Mouse (Mus musculus) brain, adult 2 months (tissue): ENCODE data around the gene C7.
A peak's percentile ranks its signal among the peaks of the same experiment; 100 is the strongest.
"Not testable (repeated sequence)": the region's sequence is repeated elsewhere in the genome, so short reads cannot be mapped to it uniquely, and the experiment has no call there.

Experiments
- DNase-seq: peaks from one replicate; pipeline ENCODE4 v3.0.0; 2011; ENCODE audit warnings: low read depth, low spot score

Gene C7

GRCm38 (mm10) chr15:5063635-5064034 lies at the start of gene C7:
C7 (minus strand) TSS chr15:5063740.
- no peak for DNase-seq

GRCm38 (mm10) chr15:5112651-5113050 lies 49.1 kb upstream of the C7 start:
- no peak for DNase-seq

- DNase-seq, result no peak
Observed at GRCm38 (mm10) chr15:5108655-5109040, 45.1 kb upstream of the C7 start.

GRCm38 (mm10) chr15:5107686-5108654 lies 44.4 kb upstream of the C7 start, which contains the start of gene Card6:
Card6 (minus strand) TSS chr15:5108539.
- peak; percentile 29 for DNase-seq

- DNase-seq, result peak; percentile 43
Observed at GRCm38 (mm10) chr15:5106293-5106692, 42.8 kb upstream of the C7 start.

- DNase-seq, result no peak
Observed at GRCm38 (mm10) chr15:5105891-5106290, 42.4 kb upstream of the C7 start.

GRCm38 (mm10) chr15:5102312-5102711 lies 38.8 kb upstream of the C7 start:
- peak; percentile 23 for DNase-seq

- no peak for DNase-seq
Observed at GRCm38 (mm10) chr15:5097376-5097775, 33.8 kb upstream of the C7 start.

- no peak for DNase-seq
Observed at GRCm38 (mm10) chr15:5095534-5096301, 32.2 kb upstream of the C7 start.

- DNase-seq, result no peak
Observed at GRCm38 (mm10) chr15:5090131-5090530, 26.6 kb upstream of the C7 start.

- no peak for DNase-seq
Observed at GRCm38 (mm10) chr15:5088850-5089608, 25.5 kb upstream of the C7 start.

- peak; percentile 60 for DNase-seq
Observed at GRCm38 (mm10) chr15:5086162-5086561, 22.6 kb upstream of the C7 start.

GRCm38 (mm10) chr15:5081235-5081634 lies 17.7 kb upstream of the C7 start:
- DNase-seq, result peak; percentile 42

GRCm38 (mm10) chr15:5068801-5069518 lies 5.4 kb upstream of the C7 start:
- DNase-seq, result peak; percentile 92

- peak; percentile 89 for DNase-seq
Observed at GRCm38 (mm10) chr15:5045560-5046284, 17.8 kb downstream of the C7 start.

GRCm38 (mm10) chr15:5029256-5029655 lies 34.3 kb downstream of the C7 start:
- DNase-seq, result peak; percentile 42

GRCm38 (mm10) chr15:5023479-5024265 lies 39.9 kb downstream of the C7 start:
- not testable (repeated sequence) for DNase-seq

- peak; percentile 18 for DNase-seq
Observed at GRCm38 (mm10) chr15:5009644-5010107, 53.9 kb downstream of the C7 start.

GRCm38 (mm10) chr15:5003503-5004196 lies 59.9 kb downstream of the C7 start:
- peak; percentile 78 for DNase-seq
